Mouse (Mus musculus): ENCODE measurements around the gene Luzp1.

- TF ChIP-seq EP300 (IDR thresholded peaks at IDR 0.05; ENCODE audit: low read depth): no peak
- TF ChIP-seq CTCF (IDR thresholded peaks at IDR 0.05; ENCODE audit: low read depth): peak; percentile 67
These were observed 38.2 kb upstream of the Luzp1 start for GRCm38 (mm10) chr4:136431376-136431693.
